Mouse (Mus musculus): ENCODE data around the gene Arr3. TPM values are rescaled to one million over a fixed set of nuclear protein-coding genes. Genes with fewer than 3 reads are reported as not detected.

The Arr3 gene
- not detected in 2 replicates for polyA plus RNA-seq (2014; fragmentation: Nextera tagmentation; extraction: Ambion mirVana)

GRCm38 (mm10) chrX:100605314-100605713 lies at the start of gene Arr3:
Gene Arr3, plus strand, starts transcription at chrX:100605497.
- ATAC-seq (ENCODE audit: insufficient number of reproducible peaks, low FRiP score, low TSS enrichment, low read depth) (no peak), DNase-seq (ENCODE audit: low spot score) (no peak)
- Histone ChIP-seq H3K9me3 (ENCODE audit: control insufficient read depth, low read length) (no peaks in the 10 kb centered on the region), H3K4me3 (ENCODE audit: low read depth, low read length) (no peak within 1 kb of the TSS), H3K36me3 (ENCODE audit: control insufficient read depth, insufficient read depth, low read length) (no peaks in the 10 kb centered on the region), H3K4me1 (ENCODE audit: control insufficient read depth, insufficient read depth, low read length) (no peaks in the 10 kb centered on the region), H3K27me3 (ENCODE audit: control insufficient read depth, insufficient read depth, low read length) (no peaks in the 10 kb centered on the region), H3K27ac (replicated peaks; ENCODE audit: low read depth, low read length) (no peak within 1 kb of the TSS), H3K4me2 (ENCODE audit: low read depth, severe bottlenecking) (no peak within 1 kb of the TSS), H3K9ac (ENCODE audit: low read length) (no peak within 1 kb of the TSS)
- 84% methylated on average over 1 of the region's 1 CpGs for WGBS

- DNase-seq (ENCODE audit: low spot score) = no peak
- Histone ChIP-seq H3K9ac (ENCODE audit: low read length) (no peak overlapping the region), H3K27me3 (ENCODE audit: control insufficient read depth, insufficient read depth, low read length) (no peaks in the 10 kb centered on the region), H3K27ac (replicated peaks; ENCODE audit: low read depth, low read length) (no peak overlapping the region), H3K36me3 (ENCODE audit: control insufficient read depth, insufficient read depth, low read length) (no peaks in the 10 kb centered on the region), H3K4me3 (ENCODE audit: low read depth, low read length) (no peak overlapping the region), H3K9me3 (ENCODE audit: control insufficient read depth, low read length) (no peaks in the 10 kb centered on the region), H3K4me1 (ENCODE audit: control insufficient read depth, insufficient read depth, low read length) (no peaks in the 10 kb centered on the region), H3K4me2 (ENCODE audit: low read depth, severe bottlenecking) (no peak overlapping the region)
- 89% methylated on average over 3 of the region's 3 CpGs for WGBS
- ATAC-seq (ENCODE audit: insufficient number of reproducible peaks, low FRiP score, low TSS enrichment, low read depth) = no peak
Measured at GRCm38 (mm10) chrX:100556026-100556425, 49.3 kb upstream of the Arr3 start.

GRCm38 (mm10) chrX:100565696-100566095 lies 39.6 kb upstream of the Arr3 start:
- ATAC-seq (ENCODE audit: insufficient number of reproducible peaks, low FRiP score, low TSS enrichment, low read depth) (no peak), DNase-seq (ENCODE audit: low spot score) (no peak)
- Histone ChIP-seq H3K4me2 (ENCODE audit: low read depth, severe bottlenecking) (no peak overlapping the region), H3K9ac (ENCODE audit: low read length) (no peak overlapping the region), H3K4me1 (ENCODE audit: control insufficient read depth, insufficient read depth, low read length) (no peaks in the 10 kb centered on the region), H3K36me3 (ENCODE audit: control insufficient read depth, insufficient read depth, low read length) (no peaks in the 10 kb centered on the region), H3K9me3 (ENCODE audit: control insufficient read depth, low read length) (no peaks in the 10 kb centered on the region), H3K27me3 (ENCODE audit: control insufficient read depth, insufficient read depth, low read length) (no peaks in the 10 kb centered on the region), H3K4me3 (ENCODE audit: low read depth, low read length) (no peak overlapping the region), H3K27ac (replicated peaks; ENCODE audit: low read depth, low read length) (no peak overlapping the region)
- 87% methylated on average over 3 of the region's 3 CpGs for WGBS

GRCm38 (mm10) chrX:100571951-100572350 lies 33.3 kb upstream of the Arr3 start, which contains the start of gene Awat1:
Gene Awat1, plus strand, starts transcription at chrX:100572251.
- Histone ChIP-seq H3K4me1 (ENCODE audit: control insufficient read depth, insufficient read depth, low read length) (no peaks in the 10 kb centered on the region), H3K27me3 (ENCODE audit: control insufficient read depth, insufficient read depth, low read length) (no peaks in the 10 kb centered on the region), H3K27ac (replicated peaks; ENCODE audit: low read depth, low read length) (no peak within 1 kb of the TSS), H3K9ac (ENCODE audit: low read length) (no peak within 1 kb of the TSS), H3K4me2 (ENCODE audit: low read depth, severe bottlenecking) (no peak within 1 kb of the TSS), H3K36me3 (ENCODE audit: control insufficient read depth, insufficient read depth, low read length) (no peaks in the 10 kb centered on the region), H3K9me3 (ENCODE audit: control insufficient read depth, low read length) (no peaks in the 10 kb centered on the region), H3K4me3 (ENCODE audit: low read depth, low read length) (no peak within 1 kb of the TSS)
- ATAC-seq (ENCODE audit: insufficient number of reproducible peaks, low FRiP score, low TSS enrichment, low read depth) (no peak), DNase-seq (ENCODE audit: low spot score) (no peak)
- WGBS = 83% methylated on average over 1 of the region's 1 CpGs

GRCm38 (mm10) chrX:100594791-100595190 lies 10.5 kb upstream of the Arr3 start, which contains the start of gene P2ry4:
Gene P2ry4, minus strand, starts transcription at chrX:100594869.
- Histone ChIP-seq H3K4me3 (ENCODE audit: low read depth, low read length) (no peak within 1 kb of the TSS), H3K9ac (ENCODE audit: low read length) (no peak within 1 kb of the TSS), H3K36me3 (ENCODE audit: control insufficient read depth, insufficient read depth, low read length) (no peaks in the 10 kb centered on the region), H3K27me3 (ENCODE audit: control insufficient read depth, insufficient read depth, low read length) (peaks cover 3% of the 10 kb centered on the region; the same call in 1 of the 2 replicates), H3K27ac (replicated peaks; ENCODE audit: low read depth, low read length) (no peak within 1 kb of the TSS), H3K4me2 (ENCODE audit: low read depth, severe bottlenecking) (no peak within 1 kb of the TSS), H3K9me3 (ENCODE audit: control insufficient read depth, low read length) (no peaks in the 10 kb centered on the region), H3K4me1 (ENCODE audit: control insufficient read depth, insufficient read depth, low read length) (no peaks in the 10 kb centered on the region)
- ATAC-seq (ENCODE audit: insufficient number of reproducible peaks, low FRiP score, low TSS enrichment, low read depth) = no peak
- WGBS = 65% methylated on average over 4 of the region's 4 CpGs
- DNase-seq (ENCODE audit: low spot score) = no peak

- Histone ChIP-seq H3K4me3 (ENCODE audit: low read depth, low read length) (no peak overlapping the region), H3K27ac (replicated peaks; ENCODE audit: low read depth, low read length) (no peak overlapping the region), H3K9ac (ENCODE audit: low read length) (no peak overlapping the region), H3K4me2 (ENCODE audit: low read depth, severe bottlenecking) (no peak overlapping the region), H3K27me3 (ENCODE audit: control insufficient read depth, insufficient read depth, low read length) (peaks cover 6% of the 10 kb centered on the region; the same call in 1 of the 2 replicates), H3K9me3 (ENCODE audit: control insufficient read depth, low read length) (no peaks in the 10 kb centered on the region), H3K4me1 (ENCODE audit: control insufficient read depth, insufficient read depth, low read length) (no peaks in the 10 kb centered on the region), H3K36me3 (ENCODE audit: control insufficient read depth, insufficient read depth, low read length) (no peaks in the 10 kb centered on the region)
- DNase-seq (ENCODE audit: low spot score) = peak; percentile 49
- no peak for ATAC-seq (ENCODE audit: insufficient number of reproducible peaks, low FRiP score, low TSS enrichment, low read depth)
- 22% methylated on average over 5 of the region's 5 CpGs for WGBS
Measured at GRCm38 (mm10) chrX:100597439-100597838, 7.9 kb upstream of the Arr3 start.

GRCm38 (mm10) chrX:100599755-100600154 lies 5.5 kb upstream of the Arr3 start:
- H3K9ac ChIP-seq (ENCODE audit: low read length) = no peak overlapping the region
- no peak overlapping the region for H3K4me2 ChIP-seq (ENCODE audit: low read depth, severe bottlenecking)
- H3K27me3 ChIP-seq (ENCODE audit: control insufficient read depth, insufficient read depth, low read length) = 0 out of 2 replicates have a peak, but pooled peaks cover 2% of the 10 kb centered on the region
- H3K4me1 ChIP-seq (ENCODE audit: control insufficient read depth, insufficient read depth, low read length) = no peaks in the 10 kb centered on the region
- no peak overlapping the region for H3K4me3 ChIP-seq (ENCODE audit: low read depth, low read length)
- WGBS = 61% methylated on average over 4 of the region's 4 CpGs
- no peaks in the 10 kb centered on the region for H3K9me3 ChIP-seq (ENCODE audit: control insufficient read depth, low read length)
- H3K27ac ChIP-seq (replicated peaks; ENCODE audit: low read depth, low read length) = no peak overlapping the region
- H3K36me3 ChIP-seq (ENCODE audit: control insufficient read depth, insufficient read depth, low read length) = no peaks in the 10 kb centered on the region
- ATAC-seq (ENCODE audit: insufficient number of reproducible peaks, low FRiP score, low TSS enrichment, low read depth) = no peak
- no peak for DNase-seq (ENCODE audit: low spot score)

GRCm38 (mm10) chrX:100618488-100618887 lies 13.2 kb downstream of the Arr3 start:
- Histone ChIP-seq H3K9ac (ENCODE audit: low read length) (no peak overlapping the region), H3K27ac (replicated peaks; ENCODE audit: low read depth, low read length) (no peak overlapping the region), H3K4me1 (ENCODE audit: control insufficient read depth, insufficient read depth, low read length) (no peaks in the 10 kb centered on the region), H3K4me2 (ENCODE audit: low read depth, severe bottlenecking) (no peak overlapping the region), H3K9me3 (ENCODE audit: control insufficient read depth, low read length) (no peaks in the 10 kb centered on the region), H3K4me3 (ENCODE audit: low read depth, low read length) (no peak overlapping the region), H3K27me3 (ENCODE audit: control insufficient read depth, insufficient read depth, low read length) (peaks cover 4% of the 10 kb centered on the region; the same call in 1 of the 2 replicates), H3K36me3 (ENCODE audit: control insufficient read depth, insufficient read depth, low read length) (no peaks in the 10 kb centered on the region)
- WGBS = 72% methylated on average over 3 of the region's 3 CpGs
- no peak for DNase-seq (ENCODE audit: low spot score)
- ATAC-seq (ENCODE audit: insufficient number of reproducible peaks, low FRiP score, low TSS enrichment, low read depth) = no peak

GRCm38 (mm10) chrX:100621366-100621765 lies 16.1 kb downstream of the Arr3 start:
- Histone ChIP-seq H3K4me3 (ENCODE audit: low read depth, low read length) (no peak overlapping the region), H3K4me1 (ENCODE audit: control insufficient read depth, insufficient read depth, low read length) (no peaks in the 10 kb centered on the region), H3K27me3 (ENCODE audit: control insufficient read depth, insufficient read depth, low read length) (peaks cover 7% of the 10 kb centered on the region), H3K4me2 (ENCODE audit: low read depth, severe bottlenecking) (no peak overlapping the region), H3K27ac (replicated peaks; ENCODE audit: low read depth, low read length) (no peak overlapping the region), H3K9me3 (ENCODE audit: control insufficient read depth, low read length) (no peaks in the 10 kb centered on the region), H3K36me3 (ENCODE audit: control insufficient read depth, insufficient read depth, low read length) (no peaks in the 10 kb centered on the region), H3K9ac (ENCODE audit: low read length) (no peak overlapping the region)
- ATAC-seq (ENCODE audit: insufficient number of reproducible peaks, low FRiP score, low TSS enrichment, low read depth) (no peak), DNase-seq (ENCODE audit: low spot score) (no peak)
- WGBS = 79% methylated on average over 2 of the region's 2 CpGs
